Mouse (Mus musculus): Measurements from ENCODE around the gene 1700066M21Rik. TPM values are rescaled to one million over a fixed set of nuclear protein-coding genes. Genes with fewer than 3 reads are reported as not detected.

Gene 1700066M21Rik
- total RNA-seq, 2 experiments from 2014 or later = 18.9 to 19.0 TPM

DNA sequence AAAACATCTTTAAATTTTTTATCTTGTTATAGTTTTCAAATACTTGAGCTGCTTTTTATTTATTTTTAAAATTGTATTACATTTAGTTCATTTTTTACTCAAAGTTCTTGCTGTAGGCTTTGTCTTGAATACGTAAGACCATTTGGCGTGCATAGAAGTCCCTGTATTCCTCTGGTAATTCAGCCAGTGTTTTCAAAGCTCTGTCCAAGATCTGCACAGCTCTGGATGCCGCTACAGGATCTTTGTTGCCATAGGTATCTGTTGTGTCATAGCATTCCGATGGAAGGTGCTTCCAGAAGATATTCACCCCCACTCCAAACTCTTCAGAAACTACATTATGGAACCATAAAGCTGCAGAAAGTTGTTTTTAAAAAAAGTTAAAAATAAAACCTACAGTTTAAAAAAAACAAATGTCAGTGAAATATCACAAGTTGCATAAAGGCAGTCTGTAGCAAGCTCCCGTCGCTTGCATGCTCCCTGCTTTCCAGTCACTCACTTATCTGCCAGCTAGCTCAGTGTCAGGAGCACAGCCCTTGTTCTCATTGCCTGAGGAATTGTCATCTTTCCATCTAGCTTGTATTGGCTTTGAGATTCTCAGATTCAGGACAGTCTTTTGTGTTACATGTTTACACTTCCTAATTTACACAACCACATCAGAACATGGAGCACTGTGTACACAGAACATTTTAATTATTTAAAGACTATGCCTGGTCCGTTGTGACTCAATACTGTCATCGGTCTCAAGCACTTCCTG lies 11.2 kb downstream of the 1700066M21Rik start:
- no peak for DNase-seq (ENCODE audit: extremely low spot score in 1 of 2, low spot score in 2 of 2)
- intact Hi-C loops (cut with DNase I) = no loop called here

- intact Hi-C loops (cut with DNase I) = loop anchor here (5.0 kb wide), 1 partner anchor 1504 kb away; no protein-coding TSS in a partner anchor
- no peak for DNase-seq (ENCODE audit: extremely low spot score in 1 of 2, low spot score in 2 of 2)
Observed at GRCm38 (mm10) chr1:57390993-57391790, 13.8 kb downstream of the 1700066M21Rik start.

- intact Hi-C loops (cut with DNase I) = loop anchor here (5.0 kb wide), 1 partner anchor 1505 kb away; no protein-coding TSS in a partner anchor
- DNase-seq (ENCODE audit: extremely low spot score in 1 of 2, low spot score in 2 of 2) = no peak
Observed at GRCm38 (mm10) chr1:57392417-57392816, 15.0 kb downstream of the 1700066M21Rik start.

DNA sequence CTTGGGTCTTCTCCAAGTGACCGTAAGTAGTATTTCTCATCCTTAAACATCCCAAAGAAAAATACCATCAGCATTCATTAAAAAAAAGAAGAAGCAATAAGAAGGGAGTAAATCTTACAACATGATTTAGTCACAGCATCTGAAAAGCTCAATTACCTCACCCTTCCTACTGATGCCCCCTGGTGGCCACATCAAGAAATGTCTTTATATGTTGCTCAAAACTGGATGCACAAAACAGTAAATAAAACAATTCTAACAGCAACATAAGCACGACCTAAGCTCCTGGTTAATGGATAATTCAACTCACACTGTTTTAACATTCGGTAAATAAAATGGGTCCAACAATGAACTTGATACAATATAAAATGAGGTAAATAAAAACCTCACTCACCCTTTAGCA lies 16.6 kb downstream of the 1700066M21Rik start:
- peak; percentile 31 to 57 for DNase-seq (ENCODE audit: extremely low spot score in 1 of 2, low spot score in 2 of 2)
- intact Hi-C loops (cut with DNase I) = loop anchor here (5.0 kb wide), 1 partner anchor 1507 kb away; no protein-coding TSS in a partner anchor

- intact Hi-C loops (cut with DNase I) = no loop called here
- DNase-seq (ENCODE audit: extremely low spot score in 1 of 2, low spot score in 2 of 2) = no peak
Observed at GRCm38 (mm10) chr1:57400321-57400720, 22.9 kb downstream of the 1700066M21Rik start.

GRCm38 (mm10) chr1:57400877-57401276 lies 23.5 kb downstream of the 1700066M21Rik start:
- DNase-seq (ENCODE audit: extremely low spot score in 1 of 2, low spot score in 2 of 2) = no peak
- intact Hi-C loops (cut with DNase I) = no loop called here

GRCm38 (mm10) chr1:57402116-57402515 lies 24.7 kb downstream of the 1700066M21Rik start:
- DNase-seq (ENCODE audit: extremely low spot score in 1 of 2, low spot score in 2 of 2) = no peak
- intact Hi-C loops (cut with DNase I) = no loop called here

GRCm38 (mm10) chr1:57406187-57407151 lies 29.0 kb downstream of the 1700066M21Rik start, which contains the start of the genes Maip1 and Tyw5:
Gene Maip1, plus strand, starts transcription at chr1:57406328.
Gene Tyw5, minus strand, starts transcription at chr1:57407101.
- DNase-seq (ENCODE audit: extremely low spot score in 1 of 2, low spot score in 2 of 2) = peak; percentile 77 to 86
- intact Hi-C loops (cut with DNase I) = no loop called here

- no peak for DNase-seq (ENCODE audit: extremely low spot score in 1 of 2, low spot score in 2 of 2)
- intact Hi-C loops (cut with DNase I) = no loop called here
Observed at GRCm38 (mm10) chr1:57408994-57409393, 31.6 kb downstream of the 1700066M21Rik start.

GRCm38 (mm10) chr1:57413397-57413796 lies 36.0 kb downstream of the 1700066M21Rik start:
- intact Hi-C loops (cut with DNase I) = no loop called here
- DNase-seq (ENCODE audit: extremely low spot score in 1 of 2, low spot score in 2 of 2) = no peak

DNA sequence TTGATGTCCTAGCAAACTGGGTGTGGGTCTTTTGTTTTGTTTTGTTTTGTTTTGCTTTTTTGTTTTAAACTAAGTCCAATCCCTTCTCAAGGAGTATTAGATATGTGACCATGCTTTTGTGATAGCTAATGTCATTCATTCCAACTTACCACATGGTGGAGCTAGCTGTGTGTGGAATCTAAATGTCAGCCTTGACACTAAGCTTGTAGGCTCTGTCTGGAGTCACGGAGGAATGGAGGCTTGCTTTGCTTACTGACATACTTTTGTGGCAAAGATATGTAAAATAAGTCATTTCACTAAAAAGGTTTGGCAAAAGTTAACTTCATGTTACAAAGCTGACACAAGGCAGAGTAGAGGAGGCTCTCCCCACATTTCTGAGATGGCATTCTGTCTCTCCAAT lies 46.3 kb downstream of the 1700066M21Rik start:
- intact Hi-C loops (cut with DNase I) = loop anchor here (2.0 to 10.0 kb wide), 3 partner anchors 721 to 971 kb away; partner anchors contain the start of gene Bzw1
- DNase-seq (ENCODE audit: extremely low spot score in 1 of 2, low spot score in 2 of 2) = peak in 1 of 2 experiments; percentile 49

DNA sequence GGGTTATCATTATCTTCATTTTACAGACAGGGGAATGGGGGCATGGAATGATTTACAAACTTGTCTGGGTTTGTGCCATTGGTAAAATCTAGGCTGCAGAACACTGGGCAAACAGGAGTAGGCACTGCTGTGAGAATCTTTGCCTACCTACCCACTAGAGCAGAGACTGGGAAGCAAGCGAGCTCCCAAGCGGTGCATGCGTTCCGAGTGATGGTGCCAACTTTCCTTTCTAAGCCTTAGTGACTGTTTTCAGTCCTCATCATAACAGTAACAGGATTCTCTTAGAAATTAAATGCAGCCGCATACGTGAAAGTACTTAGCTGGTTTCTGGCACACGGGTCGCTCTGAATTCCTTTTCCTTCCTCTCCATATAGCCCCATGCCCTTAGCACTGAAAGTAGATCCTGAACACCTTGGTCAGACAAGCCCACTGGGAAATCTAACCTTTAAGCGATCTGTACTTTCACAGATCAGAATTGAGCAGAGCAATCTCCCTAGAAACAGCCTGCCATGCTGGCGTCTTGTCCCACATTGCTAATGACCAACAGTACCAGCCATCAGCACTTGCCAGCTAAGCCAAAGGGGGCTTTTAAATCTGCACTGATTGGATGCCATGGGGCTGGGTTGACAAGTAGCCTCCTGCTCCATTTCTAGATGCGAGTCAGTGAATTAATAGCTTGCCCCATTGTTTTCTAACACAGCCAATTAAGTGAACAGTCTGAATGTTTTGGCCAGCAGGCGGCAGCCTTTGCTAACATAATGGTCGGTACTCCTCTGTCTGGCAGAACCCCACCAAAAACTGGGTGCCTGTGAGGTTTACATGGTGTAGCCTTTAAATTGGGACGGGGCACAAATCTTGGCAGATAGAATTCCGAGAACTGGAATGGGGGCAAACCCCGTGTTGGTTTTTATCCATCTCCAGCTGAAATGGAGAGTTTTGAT lies 51.2 kb downstream of the 1700066M21Rik start:
- peak; percentile 86 to 87 for DNase-seq (ENCODE audit: extremely low spot score in 1 of 2, low spot score in 2 of 2)

DNA sequence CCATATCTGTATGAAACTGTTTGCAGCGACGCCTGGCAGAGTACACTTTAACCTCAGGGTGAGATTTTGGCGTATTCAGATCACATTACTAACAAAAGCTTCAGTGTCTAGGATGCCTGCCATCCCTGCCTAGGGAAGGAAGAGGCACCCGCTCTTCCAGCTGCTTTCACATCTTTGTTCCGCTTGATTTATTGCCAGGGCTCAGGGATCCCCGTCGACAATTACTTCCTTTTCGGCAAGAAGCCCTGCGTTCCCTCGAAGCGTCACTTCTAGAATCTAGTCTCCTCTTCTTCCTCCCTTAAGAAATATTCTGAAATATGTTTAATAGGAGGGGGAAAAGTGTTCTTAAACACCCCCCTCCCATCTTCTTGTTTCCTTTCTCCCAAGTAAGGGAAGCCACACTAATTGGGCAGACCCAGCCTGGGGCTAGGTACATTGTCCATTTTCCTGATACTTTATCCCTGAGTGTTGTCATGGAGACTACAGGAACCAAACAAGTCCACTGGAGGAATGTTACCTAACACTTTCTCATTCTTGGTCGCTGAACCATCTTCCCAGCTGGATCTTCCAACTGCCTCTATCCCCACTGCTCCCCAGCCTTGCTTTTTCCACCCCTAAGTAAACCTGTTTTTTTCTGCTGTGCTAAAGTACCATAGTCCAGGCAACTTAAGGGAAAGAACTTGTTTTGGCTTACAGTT lies 52.5 kb downstream of the 1700066M21Rik start:
- intact Hi-C loops (cut with DNase I) = loop anchor here (2.0 to 10.0 kb wide), 4 partner anchors 347 to 965 kb away; partner anchors contain the start of gene Bzw1
- peak; percentile 31 to 57 for DNase-seq (ENCODE audit: extremely low spot score in 1 of 2, low spot score in 2 of 2)

More for the DNA sequence above, 51.2 kb downstream of the 1700066M21Rik start:
- intact Hi-C loops (cut with DNase I) = loop anchor here (2.0 to 10.0 kb wide), 3 partner anchors 520 to 966 kb away; partner anchors contain the start of gene Bzw1

DNA sequence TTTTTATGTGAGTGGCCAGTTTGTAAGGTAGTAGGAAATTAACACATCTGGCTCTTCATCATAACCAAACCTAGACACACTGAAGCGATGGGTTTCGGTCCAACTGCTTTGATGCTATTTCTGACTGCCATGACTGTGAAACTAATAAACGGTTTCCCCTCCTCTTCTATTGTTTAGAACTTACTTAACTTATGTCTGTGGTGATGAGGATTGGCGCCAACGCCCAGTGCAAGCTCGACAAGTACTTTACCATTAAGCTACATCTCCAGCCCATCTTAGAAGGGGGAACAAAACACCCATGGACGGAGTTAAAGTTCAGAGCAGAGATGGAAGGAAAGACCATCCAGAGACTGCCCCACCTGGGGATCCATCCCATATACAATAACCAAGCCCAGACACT lies 55.7 kb downstream of the 1700066M21Rik start:
- no peak for DNase-seq (ENCODE audit: extremely low spot score in 1 of 2, low spot score in 2 of 2)
- intact Hi-C loops (cut with DNase I) = loop anchor here (5.0 kb wide), 1 partner anchor 344 kb away; no protein-coding TSS in a partner anchor
